Mouse (Mus musculus): ENCODE results near the gene Olfr1341.

DNA sequence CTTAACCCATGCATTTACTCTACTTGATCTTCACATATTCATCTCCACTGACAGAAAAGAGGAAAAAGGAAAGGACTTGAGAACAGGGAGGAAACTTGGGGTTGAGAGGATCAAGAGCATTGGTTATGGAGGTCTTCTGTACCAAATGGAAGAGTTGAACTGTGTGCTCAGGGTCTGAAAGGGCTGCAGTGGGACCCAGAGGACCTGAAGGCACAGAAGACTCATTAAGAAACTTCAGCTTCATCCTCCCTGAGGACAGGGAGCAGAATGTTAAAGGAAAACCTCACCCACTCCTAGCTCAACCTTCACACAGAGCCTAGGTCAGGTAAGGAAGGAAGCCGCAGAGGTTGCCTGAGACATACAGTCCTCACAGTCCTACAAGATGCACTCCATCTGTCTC, 28.6 kb downstream of the Olfr1341 start, which contains the start of gene Olfr1339:
- TF ChIP-seq CTCF (IDR thresholded peaks at IDR 0.05; ENCODE audit: borderline replicate concordance, insufficient read depth, low read length) (no peak), POLR2A (IDR thresholded peaks at IDR 0.05; ENCODE audit: low read depth, low read length) (no peak)
